ENCODE assay signal across 8 mouse cellular contexts in genomic region chr11:74829812-74830211, GRCm38 (mm10). TPM values are rescaled to one million over a fixed set of nuclear protein-coding genes. Genes with fewer than 3 reads are reported as not detected.
DNase-seq lines count a peak whose midpoint lies in the region; ATAC-seq and TF ChIP-seq lines count a peak whose summit lies in the region.

No protein-coding gene starts in this region.

- peak overlapping the region; percentile 93 for H3K27ac ChIP-seq in embryonic fibroblast, embryonic 13.5 days (ENCODE audit: insufficient read depth, low read length)
- peak overlapping the region; percentile 99 for H3K27ac ChIP-seq in heart, postnatal 0 days (ENCODE audit: low read depth)

- peak overlapping the region; percentile 37 for H3K4me3 ChIP-seq in embryonic fibroblast, embryonic 13.5 days (ENCODE audit: insufficient read depth, low read length)
- H3K4me3 ChIP-seq in heart, postnatal 0 days (ENCODE audit: low read depth, low read length): peak overlapping the region; percentile 95

- H3K9ac ChIP-seq in heart, postnatal 0 days (replicated peaks; ENCODE audit: low read depth, low read length): peak overlapping the region; percentile 50

- ATAC-seq in CD4-positive, CD25-positive, alpha-beta regulatory T cell, adult 4 months: peak; percentile 35
- peak; percentile 14 for ATAC-seq in heart, postnatal 0 days (ENCODE audit: insufficient read depth, low read depth)

- no peaks in the 10 kb centered on the region for H3K27me3 ChIP-seq in heart, postnatal 0 days (ENCODE audit: control insufficient read depth, insufficient read depth, low read length)

- peak; percentile 46; the same call in 1 of the 2 replicates for TF ChIP-seq POLR2A in embryonic fibroblast, embryonic 13.5 days (IDR thresholded peaks at IDR 0.05; ENCODE audit: low read depth, low read length)

- no peaks in the 10 kb centered on the region for H3K36me3 ChIP-seq in heart, postnatal 0 days (replicated peaks; ENCODE audit: control insufficient read depth, insufficient read depth, low read length)

- 1% methylated on average over 20 of the region's 20 CpGs for WGBS in heart, postnatal 0 days

- peaks cover 10% of the 10 kb centered on the region for H3K4me1 ChIP-seq in embryonic fibroblast, embryonic 13.5 days (ENCODE audit: control insufficient read depth, insufficient read depth, low read length)
- H3K4me1 ChIP-seq in heart, postnatal 0 days (ENCODE audit: control insufficient read depth, insufficient read depth): peaks cover 40% of the 10 kb centered on the region

- TF ChIP-seq EP300 in heart, postnatal 0 days (IDR thresholded peaks at IDR 0.05; ENCODE audit: low read depth): no peak

- no peaks in the 10 kb centered on the region for H3K9me3 ChIP-seq in heart, postnatal 0 days (replicated peaks; ENCODE audit: control insufficient read depth, low read length)

- no peak for TF ChIP-seq CTCF in embryonic fibroblast, embryonic 13.5 days (IDR thresholded peaks at IDR 0.05; ENCODE audit: borderline replicate concordance, insufficient read depth, low read length)
- no peak for TF ChIP-seq CTCF in heart, postnatal 0 days (IDR thresholded peaks at IDR 0.05; ENCODE audit: low read depth)

- peak; percentile 92 to 97 for DNase-seq in adrenal gland, adult (ENCODE audit: inconsistent age in 2 of 2, low spot score in 1 of 2)
- no peak for DNase-seq in heart, postnatal 0 days (ENCODE audit: low spot score)
- peak; percentile 88 to 93 for DNase-seq in kidney, postnatal 4 days
- peak; percentile 93 for DNase-seq in lung, postnatal 36 days
- peak; percentile 87 to 89 for DNase-seq in right cerebral cortex, postnatal 10 days (ENCODE audit: low spot score in 2 of 2)
- peak; percentile 78 to 87 for DNase-seq in urinary bladder, postnatal 36 days (ENCODE audit: low spot score in 2 of 2)

- H3K4me2 ChIP-seq in heart, postnatal 0 days (ENCODE audit: low read depth, low read length): peak overlapping the region; percentile 96

RNA-seq across cellular contexts. Expression of gene Mnt, which starts 0.9 kb away (rescaled TPM):
- 1 to 10 TPM; 5.1 to 5.9 TPM for polyA plus RNA-seq in CD4-positive, CD25-positive, alpha-beta regulatory T cell, adult 4 months (2017; shearing (Covaris generic))
- 10.9 and 14.4 TPM in 2 replicates for polyA plus RNA-seq in embryonic fibroblast, embryonic 13.5 days (2011; ENCODE audit: insufficient read length, low read depth, missing spikeins)
- total RNA-seq in heart, postnatal 0 days (2014; rRNA removed; ENCODE audit: low replicate concordance): 9.0 TPM in 2 replicates
- polyA plus RNA-seq in heart, postnatal 0 days (2015; fragmentation: Nextera tagmentation; extraction: Ambion mirVana): 1.8 and 2.3 TPM in 2 replicates

RNA-seq across cellular contexts. Expression of gene Mettl16, which starts 59.2 kb away (rescaled TPM):
- 10 to 100 TPM; 29.2 to 36.8 TPM for polyA plus RNA-seq in CD4-positive, CD25-positive, alpha-beta regulatory T cell, adult 4 months (2017; shearing (Covaris generic))
- 25.6 and 29.1 TPM in 2 replicates for polyA plus RNA-seq in embryonic fibroblast, embryonic 13.5 days (2011; ENCODE audit: insufficient read length, low read depth, missing spikeins)
- total RNA-seq in heart, postnatal 0 days (2014; rRNA removed; ENCODE audit: low replicate concordance): 3.6 and 5.2 TPM in 2 replicates
- 12.7 and 16.2 TPM in 2 replicates for polyA plus RNA-seq in heart, postnatal 0 days (2015; fragmentation: Nextera tagmentation; extraction: Ambion mirVana)
